ENCODE assay signal across 19 mouse cellular contexts in the genomic region with DNA sequence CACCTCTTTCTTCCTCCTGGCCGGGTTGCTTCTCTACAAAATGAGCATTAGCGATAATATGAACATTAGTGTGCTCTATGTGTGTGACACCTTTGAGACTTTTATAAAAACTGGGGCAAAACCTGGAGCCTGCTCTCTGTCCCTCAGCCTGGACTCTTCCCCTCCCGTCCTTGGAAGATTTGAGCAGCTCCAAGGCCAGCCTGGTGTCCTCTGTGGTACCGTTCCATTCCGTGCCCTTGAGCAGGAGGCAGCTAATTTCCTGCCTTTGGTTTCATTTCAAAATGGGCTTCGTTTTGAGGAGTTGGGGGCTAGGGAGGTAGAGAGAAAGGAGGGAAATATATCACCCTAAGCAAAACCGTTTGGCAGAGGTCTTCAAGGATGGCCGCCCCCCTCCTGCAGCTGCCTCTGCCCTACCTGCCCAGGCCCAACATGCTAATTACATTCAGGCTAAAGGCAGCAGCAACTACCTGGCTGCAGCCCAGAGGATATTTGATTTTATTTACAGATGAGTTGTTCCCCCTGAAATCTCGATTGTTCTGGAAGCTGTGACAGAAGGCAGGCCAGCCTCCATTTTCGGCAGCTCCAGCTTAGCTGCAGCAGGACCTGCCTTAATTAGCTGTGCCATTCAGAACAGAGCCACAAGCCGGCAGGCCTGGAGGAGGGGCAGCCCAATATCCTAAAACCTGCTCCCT. TPM values are rescaled to one million over a fixed set of nuclear protein-coding genes. Genes with fewer than 3 reads are reported as not detected.
A peak's percentile ranks its signal among the peaks of the same experiment; 100 is the strongest.
DNase-seq lines count a peak whose midpoint lies in the region; ATAC-seq lines count a peak whose summit lies in the region.
"Had no signal": no experiment of that assay in that cellular context is flagged by ENCODE, and none has a peak within 500 bp of the region (broad histone marks: within the 10 kb centered on the region; RNA-seq: fewer than 3 reads in every experiment).

No protein-coding gene starts in this region.

- peak; percentile 67 for ATAC-seq in hindbrain, embryonic 16.5 days
- peak; percentile 85 for ATAC-seq in midbrain, embryonic 16.5 days
- ATAC-seq in cerebellum, adult (ENCODE audit: insufficient number of reproducible peaks, low FRiP score, low TSS enrichment), result no peak
- ATAC-seq: lung, postnatal 0 days had no signal

- no peak overlapping the region for H3K27ac ChIP-seq in hindbrain, embryonic 16.5 days (ENCODE audit: low read depth, low read length)
- H3K27ac ChIP-seq in midbrain, embryonic 16.5 days (ENCODE audit: low read length), result peak overlapping the region; percentile 48
- H3K27ac ChIP-seq: heart, embryonic 13.5 days; liver, embryonic 14.5 days had no signal

- WGBS in hindbrain, embryonic 16.5 days, result 38% methylated on average over 11 of the region's 11 CpGs
- WGBS in midbrain, embryonic 16.5 days, result 44% methylated on average over 11 of the region's 11 CpGs

- H3K9me3 ChIP-seq in hindbrain, embryonic 16.5 days (ENCODE audit: control insufficient read depth, low read length), result no peaks in the 10 kb centered on the region
- H3K9me3 ChIP-seq in midbrain, embryonic 16.5 days (replicated peaks; ENCODE audit: control insufficient read depth, low read length, poor library complexity, severe bottlenecking), result no peaks in the 10 kb centered on the region
- H3K9me3 ChIP-seq: heart, embryonic 13.5 days had no signal

- H3K4me1 ChIP-seq in hindbrain, embryonic 16.5 days (ENCODE audit: control insufficient read depth, insufficient read depth, low read depth, low read length), result no peaks in the 10 kb centered on the region
- no peaks in the 10 kb centered on the region for H3K4me1 ChIP-seq in midbrain, embryonic 16.5 days (ENCODE audit: control insufficient read depth, insufficient read depth, low read length)
- H3K4me1 ChIP-seq: heart, embryonic 13.5 days had no signal

- no peaks in the 10 kb centered on the region; the same call in 1 of the 2 replicates for H3K27me3 ChIP-seq in hindbrain, embryonic 16.5 days (replicated peaks; ENCODE audit: control insufficient read depth, insufficient read depth, low read length)
- H3K27me3 ChIP-seq in midbrain, embryonic 16.5 days (ENCODE audit: control insufficient read depth, insufficient read depth, low read depth, low read length), result peaks cover 6% of the 10 kb centered on the region; the same call in 1 of the 2 replicates

- H3K4me3 ChIP-seq in hindbrain, embryonic 16.5 days (ENCODE audit: low read length), result no peak overlapping the region
- no peak overlapping the region for H3K4me3 ChIP-seq in midbrain, embryonic 16.5 days (ENCODE audit: low read depth, low read length)
- H3K4me3 ChIP-seq: heart, embryonic 13.5 days had no signal

- intact Hi-C loops in left cerebral cortex, postnatal 4 days (cut with DNase I), result no loop called here

- no peak overlapping the region for H3K4me2 ChIP-seq in hindbrain, embryonic 16.5 days (ENCODE audit: low read length)
- no peak overlapping the region for H3K4me2 ChIP-seq in midbrain, embryonic 16.5 days (ENCODE audit: low read length)
- H3K4me2 ChIP-seq: heart, embryonic 13.5 days had no signal

- peak; percentile 12 to 31 for DNase-seq in adrenal gland, adult (ENCODE audit: inconsistent age in 2 of 2, low spot score in 1 of 2)
- DNase-seq in adrenal gland, adult 18-20 months (ENCODE audit: low spot score in 2 of 2), result no peak
- DNase-seq in left cerebral cortex, postnatal 4 days, result peak; percentile 50
- no peak for DNase-seq in left cerebral cortex, adult 9 months (ENCODE audit: low spot score in 2 of 2)
- DNase-seq in gastrocnemius, adult 8-10 months (ENCODE audit: low spot score in 2 of 2), result no peak
- DNase-seq: cerebellum, adult 18-20 months; gastrocnemius, postnatal 36 days; kidney, adult 11 months; kidney, postnatal 36 days; thymus, adult 2 months had no signal

- no peak overlapping the region for H3K9ac ChIP-seq in hindbrain, embryonic 16.5 days (ENCODE audit: low read depth, low read length)
- no peak overlapping the region for H3K9ac ChIP-seq in midbrain, embryonic 16.5 days (ENCODE audit: low read depth, low read length)
- H3K9ac ChIP-seq: heart, embryonic 13.5 days; liver, embryonic 14.5 days had no signal

- no peaks in the 10 kb centered on the region for H3K36me3 ChIP-seq in hindbrain, embryonic 16.5 days (ENCODE audit: control insufficient read depth, insufficient read depth, low read length)
- H3K36me3 ChIP-seq in midbrain, embryonic 16.5 days (ENCODE audit: control insufficient read depth, insufficient read depth, low read length), result no peaks in the 10 kb centered on the region
- H3K36me3 ChIP-seq: heart, embryonic 13.5 days had no signal

RNA-seq across cellular contexts. Expression of gene En1, which starts 24.9 kb away (rescaled TPM):
- not detected for total RNA-seq in adrenal gland, adult 18-20 months (2021)
- total RNA-seq in left cerebral cortex, postnatal 4 days (2021), result under 1 TPM; 0.12 to 0.14 TPM
- 3.1 and 4.0 TPM in 2 replicates for polyA plus RNA-seq in hindbrain, embryonic 16.5 days (2015; fragmentation: Nextera tagmentation; extraction: Ambion mirVana)
- 5.9 and 7.6 TPM in 2 replicates for polyA plus RNA-seq in midbrain, embryonic 16.5 days (2015; fragmentation: Nextera tagmentation; extraction: Ambion mirVana)
- 1 to 10 TPM; 6.0 to 7.7 (median 7.2) TPM for total RNA-seq in gastrocnemius, adult 8-10 months (2022)
- total RNA-seq: hematopoietic stem cell, adult 5-6 weeks; left cerebral cortex, postnatal 36 days; megakaryocyte, adult 5-6 weeks had no signal
- polyA plus RNA-seq: heart, embryonic 13.5 days; lung, postnatal 0 days had no signal

Comparison
In these comparisons a context has a peak if more than half of its experiments do, and no peak if none do; other contexts are left out.
1. DNase-seq: peak in adrenal gland, adult (2 of 2) and left cerebral cortex, postnatal 4 days (single experiment); none in adrenal gland, adult 18-20 months (0 of 2), left cerebral cortex, adult 9 months (0 of 2) and gastrocnemius, adult 8-10 months (0 of 2).
2. RNA of gene En1, which starts 24.9 kb away (total RNA-seq): 6.0 to 7.7 TPM in gastrocnemius, adult 8-10 months; 0.12 to 0.14 TPM in left cerebral cortex, postnatal 4 days and not detected in adrenal gland, adult 18-20 months; every median in the first group is over 4 times any median in the second.